Mouse (Mus musculus): ENCODE measurements around the gene Etfa. TPM values are rescaled to one million over a fixed set of nuclear protein-coding genes. Genes with fewer than 3 reads are reported as not detected.

Etfa gene
- total and polyA plus RNA-seq, 2 experiments from 2014 or later: 94.5 to 929 TPM

DNA sequence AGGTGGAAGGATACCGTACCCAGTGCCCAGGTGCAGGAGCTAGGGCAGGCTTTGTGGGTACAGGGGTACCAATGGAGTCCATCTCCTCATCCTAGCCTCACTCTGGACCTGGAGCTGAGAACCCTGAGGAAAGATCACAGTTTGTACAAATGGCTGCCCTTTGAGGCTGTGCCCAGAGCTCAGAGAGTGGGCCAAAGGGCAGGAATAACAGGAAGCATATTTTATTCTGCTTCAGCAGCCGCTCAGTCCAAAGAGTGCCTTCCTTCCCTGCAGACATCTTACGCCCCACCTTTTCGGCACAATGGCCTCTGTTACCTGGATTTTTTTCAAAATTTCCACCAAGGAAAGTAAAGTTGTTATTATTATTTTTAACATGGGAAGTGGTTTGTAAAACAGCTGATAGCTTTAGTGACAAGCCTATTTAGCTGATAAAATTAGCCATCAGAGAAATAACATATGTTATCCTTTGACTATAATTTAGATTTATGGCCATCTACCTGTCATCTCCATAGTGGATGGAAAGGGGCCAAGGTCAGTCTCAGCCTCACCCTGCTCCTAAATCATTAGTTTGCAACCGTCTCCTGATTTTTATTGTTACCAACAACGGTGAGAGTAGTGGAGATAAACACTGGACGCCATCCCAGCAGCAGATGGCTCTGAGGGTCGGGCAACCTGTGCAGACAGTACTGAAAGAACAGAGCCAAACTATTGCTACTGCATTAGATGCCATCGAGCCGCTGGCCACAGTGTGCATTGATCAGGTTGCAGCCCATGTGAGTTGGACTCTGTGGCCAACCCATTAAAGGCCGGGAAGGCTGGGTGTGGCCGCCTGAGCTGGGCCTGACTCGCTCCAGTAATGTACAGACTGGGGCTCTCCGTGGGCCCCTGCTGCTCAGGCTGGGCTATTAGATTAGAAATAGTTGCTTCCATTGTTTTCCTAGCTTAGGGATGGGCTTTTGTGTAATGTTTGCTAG lies 88.3 kb downstream of the Etfa start:
- Histone ChIP-seq H3K27ac (ENCODE audit: low read depth) (no peak overlapping the region), H3K4me2 (ENCODE audit: low read depth, low read length) (no peak overlapping the region), H3K4me3 (ENCODE audit: low read depth, low read length) (no peak overlapping the region), H3K36me3 (replicated peaks; ENCODE audit: control insufficient read depth, insufficient read depth, low read length) (no peaks in the 10 kb centered on the region), H3K4me1 (ENCODE audit: control insufficient read depth, insufficient read depth) (no peaks in the 10 kb centered on the region), H3K9me3 (replicated peaks; ENCODE audit: control insufficient read depth, low read length) (no peaks in the 10 kb centered on the region; the same call in 1 of the 2 replicates), H3K9ac (replicated peaks; ENCODE audit: low read depth, low read length) (no peak overlapping the region), H3K27me3 (ENCODE audit: control insufficient read depth, insufficient read depth, low read length) (no peaks in the 10 kb centered on the region)
- TF ChIP-seq CTCF (IDR thresholded peaks at IDR 0.05; ENCODE audit: low read depth): no peak
- no peak for TF ChIP-seq EP300 (IDR thresholded peaks at IDR 0.05; ENCODE audit: low read depth)
- no peak for DNase-seq (ENCODE audit: low spot score)
- no peak for ATAC-seq (ENCODE audit: insufficient read depth, low read depth)
- 87% methylated on average over 14 of the region's 14 CpGs for WGBS

DNA sequence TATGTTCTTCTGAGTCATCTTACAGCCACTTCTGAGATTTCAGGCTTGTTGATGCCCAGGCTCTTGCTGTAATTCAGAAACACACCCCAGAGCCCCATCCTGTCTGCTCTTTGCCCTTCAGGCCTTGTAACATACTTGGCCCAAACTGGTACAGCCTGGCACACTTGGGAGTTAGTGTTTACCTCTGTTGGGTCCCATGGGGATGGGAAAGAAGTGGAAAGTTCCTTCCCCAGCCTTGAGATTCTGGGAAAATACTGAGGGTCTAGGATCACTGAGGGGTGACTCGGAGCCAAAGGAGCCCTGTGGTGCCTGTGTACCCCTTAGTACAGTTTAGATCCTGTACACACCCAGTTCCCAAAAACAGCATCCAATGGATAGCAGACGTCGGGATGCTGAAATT lies 90.3 kb downstream of the Etfa start:
- Histone ChIP-seq H3K27ac (ENCODE audit: low read depth) (no peak overlapping the region), H3K4me2 (ENCODE audit: low read depth, low read length) (no peak overlapping the region), H3K9ac (replicated peaks; ENCODE audit: low read depth, low read length) (no peak overlapping the region), H3K9me3 (replicated peaks; ENCODE audit: control insufficient read depth, low read length) (no peaks in the 10 kb centered on the region; the same call in 1 of the 2 replicates), H3K4me1 (ENCODE audit: control insufficient read depth, insufficient read depth) (no peaks in the 10 kb centered on the region), H3K36me3 (replicated peaks; ENCODE audit: control insufficient read depth, insufficient read depth, low read length) (no peaks in the 10 kb centered on the region), H3K27me3 (ENCODE audit: control insufficient read depth, insufficient read depth, low read length) (peaks cover 13% of the 10 kb centered on the region; the same call in 1 of the 2 replicates), H3K4me3 (ENCODE audit: low read depth, low read length) (no peak overlapping the region)
- TF ChIP-seq CTCF (IDR thresholded peaks at IDR 0.05; ENCODE audit: low read depth): no peak
- no peak for TF ChIP-seq EP300 (IDR thresholded peaks at IDR 0.05; ENCODE audit: low read depth)
- ATAC-seq (ENCODE audit: insufficient read depth, low read depth) (no peak), DNase-seq (ENCODE audit: low spot score) (no peak)
- WGBS: 87% methylated on average over 3 of the region's 3 CpGs

DNA sequence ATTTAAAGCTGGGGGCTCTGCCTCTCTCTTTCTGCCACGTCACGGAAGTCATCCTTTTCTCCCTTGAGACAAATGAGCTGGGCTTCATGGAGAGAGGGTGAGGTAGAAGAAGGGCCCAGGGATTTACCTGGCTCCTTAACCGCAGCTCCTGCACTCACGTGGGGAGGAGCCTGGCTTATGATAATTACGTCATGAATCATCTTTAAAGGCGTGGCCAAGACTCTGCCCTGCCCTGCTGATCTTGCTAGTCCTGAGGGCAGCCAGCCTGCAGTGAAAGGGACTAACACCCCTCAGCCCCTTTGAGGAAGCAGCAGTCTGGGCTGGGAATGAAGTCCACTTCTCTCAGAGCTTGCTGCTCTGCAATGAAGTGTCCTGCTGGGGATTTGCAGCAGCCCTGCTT lies 100.9 kb downstream of the Etfa start:
- Histone ChIP-seq H3K9ac (replicated peaks; ENCODE audit: low read depth, low read length) (no peak overlapping the region), H3K4me1 (ENCODE audit: control insufficient read depth, insufficient read depth) (no peaks in the 10 kb centered on the region), H3K4me2 (ENCODE audit: low read depth, low read length) (no peak overlapping the region), H3K9me3 (replicated peaks; ENCODE audit: control insufficient read depth, low read length) (no peaks in the 10 kb centered on the region), H3K27ac (ENCODE audit: low read depth) (no peak overlapping the region), H3K4me3 (ENCODE audit: low read depth, low read length) (no peak overlapping the region), H3K27me3 (ENCODE audit: control insufficient read depth, insufficient read depth, low read length) (peaks cover 13% of the 10 kb centered on the region; the same call in 1 of the 2 replicates), H3K36me3 (replicated peaks; ENCODE audit: control insufficient read depth, insufficient read depth, low read length) (no peaks in the 10 kb centered on the region)
- ATAC-seq (ENCODE audit: insufficient read depth, low read depth) (no peak), DNase-seq (ENCODE audit: low spot score) (no peak)
- TF ChIP-seq CTCF (IDR thresholded peaks at IDR 0.05; ENCODE audit: low read depth): no peak
- TF ChIP-seq EP300 (IDR thresholded peaks at IDR 0.05; ENCODE audit: low read depth): no peak
- 38% methylated on average over 6 of the region's 6 CpGs for WGBS

DNA sequence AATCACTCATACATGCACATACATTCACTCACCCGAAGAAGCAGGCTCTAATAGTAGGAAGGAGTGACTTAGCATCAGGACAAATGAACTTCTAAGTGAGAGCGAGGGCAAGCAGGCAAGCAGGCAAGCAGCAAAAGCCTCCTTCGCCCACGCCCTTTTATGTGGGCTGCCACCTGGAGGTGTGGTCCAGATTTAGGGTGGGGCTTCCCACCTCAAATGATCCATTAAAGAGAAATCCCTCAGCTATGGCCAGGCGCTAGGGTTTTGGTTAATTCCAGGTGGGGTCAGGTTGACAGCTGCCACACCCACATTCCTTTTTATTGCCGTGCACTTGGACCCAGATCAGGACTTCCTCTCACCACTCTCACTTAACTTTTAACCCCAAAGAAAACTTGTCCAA lies 101.6 kb downstream of the Etfa start:
- Histone ChIP-seq H3K36me3 (replicated peaks; ENCODE audit: control insufficient read depth, insufficient read depth, low read length) (no peaks in the 10 kb centered on the region), H3K4me3 (ENCODE audit: low read depth, low read length) (no peak overlapping the region), H3K4me2 (ENCODE audit: low read depth, low read length) (no peak overlapping the region), H3K4me1 (ENCODE audit: control insufficient read depth, insufficient read depth) (no peaks in the 10 kb centered on the region), H3K27ac (ENCODE audit: low read depth) (no peak overlapping the region), H3K9ac (replicated peaks; ENCODE audit: low read depth, low read length) (no peak overlapping the region), H3K9me3 (replicated peaks; ENCODE audit: control insufficient read depth, low read length) (no peaks in the 10 kb centered on the region), H3K27me3 (ENCODE audit: control insufficient read depth, insufficient read depth, low read length) (peaks cover 8% of the 10 kb centered on the region; the same call in 1 of the 2 replicates)
- WGBS: 43% methylated on average over 6 of the region's 6 CpGs
- DNase-seq (ENCODE audit: low spot score): no peak
- no peak for ATAC-seq (ENCODE audit: insufficient read depth, low read depth)
- TF ChIP-seq CTCF (IDR thresholded peaks at IDR 0.05; ENCODE audit: low read depth) (no peak), EP300 (IDR thresholded peaks at IDR 0.05; ENCODE audit: low read depth) (no peak)

DNA sequence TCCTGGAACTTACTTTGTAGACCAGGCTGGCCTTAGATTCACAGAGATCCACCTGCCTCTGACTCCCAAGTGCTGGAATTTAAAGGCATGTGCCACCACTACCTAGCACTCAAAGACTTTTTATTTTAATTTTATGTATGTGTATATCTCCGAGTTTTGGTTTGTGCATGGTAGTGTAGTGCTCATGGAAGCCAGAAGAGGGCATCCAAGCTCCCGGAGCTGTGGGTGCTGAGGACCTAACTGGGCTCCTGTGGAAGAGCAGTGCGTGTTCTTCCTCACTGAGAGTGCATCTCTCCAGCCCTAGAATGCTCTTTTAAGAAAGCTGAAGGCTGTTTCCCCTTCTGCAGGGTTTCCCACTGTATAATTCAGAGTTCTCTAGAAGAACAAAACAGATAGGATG lies 102.2 kb downstream of the Etfa start:
- Histone ChIP-seq H3K4me3 (ENCODE audit: low read depth, low read length) (no peak overlapping the region), H3K9ac (replicated peaks; ENCODE audit: low read depth, low read length) (no peak overlapping the region), H3K27me3 (ENCODE audit: control insufficient read depth, insufficient read depth, low read length) (peaks cover 2% of the 10 kb centered on the region; the same call in 1 of the 2 replicates), H3K9me3 (replicated peaks; ENCODE audit: control insufficient read depth, low read length) (no peaks in the 10 kb centered on the region), H3K4me2 (ENCODE audit: low read depth, low read length) (no peak overlapping the region), H3K4me1 (ENCODE audit: control insufficient read depth, insufficient read depth) (no peaks in the 10 kb centered on the region), H3K27ac (ENCODE audit: low read depth) (no peak overlapping the region), H3K36me3 (replicated peaks; ENCODE audit: control insufficient read depth, insufficient read depth, low read length) (no peaks in the 10 kb centered on the region)
- WGBS: 37% methylated on average over 3 of the region's 3 CpGs
- ATAC-seq (ENCODE audit: insufficient read depth, low read depth): no peak
- no peak for TF ChIP-seq EP300 (IDR thresholded peaks at IDR 0.05; ENCODE audit: low read depth)
- no peak for TF ChIP-seq CTCF (IDR thresholded peaks at IDR 0.05; ENCODE audit: low read depth)
- no peak for DNase-seq (ENCODE audit: low spot score)

Measured in heart, postnatal 0 days (tissue).